Mouse (Mus musculus): ENCODE results near the gene Nmb. TPM values are rescaled to one million over a fixed set of nuclear protein-coding genes. Genes with fewer than 3 reads are reported as not detected.

The Nmb gene
- polyA plus RNA-seq, 1 experiment from 2014 or later = 6.1 TPM

GRCm38 (mm10) chr7:80923165-80923564 lies 18.3 kb upstream of the Nmb start:
- Histone ChIP-seq H3K9me3 (no peaks in the 10 kb centered on the region), H3K27me3 (no peaks in the 10 kb centered on the region), H3K4me1 (no peaks in the 10 kb centered on the region), H3K4me3 (no peak overlapping the region), H3K36me3 (peaks cover 60% of the 10 kb centered on the region), H3K27ac (no peak overlapping the region), H3K9ac (no peak overlapping the region), H3K4me2 (replicated peaks) (no peak overlapping the region)
- WGBS = 90% methylated on average over 2 of the region's 2 CpGs
- no peak for ATAC-seq (ENCODE audit: insufficient number of reproducible peaks, insufficient read depth, low FRiP score, low TSS enrichment)

GRCm38 (mm10) chr7:80919647-80920008 lies 14.8 kb upstream of the Nmb start:
- Histone ChIP-seq H3K27me3 (no peaks in the 10 kb centered on the region), H3K27ac (no peak overlapping the region), H3K9ac (no peak overlapping the region), H3K4me1 (no peaks in the 10 kb centered on the region), H3K4me3 (no peak overlapping the region), H3K36me3 (peaks cover 67% of the 10 kb centered on the region), H3K4me2 (replicated peaks) (no peak overlapping the region), H3K9me3 (no peaks in the 10 kb centered on the region)
- 86% methylated on average over 5 of the region's 5 CpGs for WGBS
- no peak for ATAC-seq (ENCODE audit: insufficient number of reproducible peaks, insufficient read depth, low FRiP score, low TSS enrichment)

- H3K4me1 ChIP-seq = no peaks in the 10 kb centered on the region
- no peaks in the 10 kb centered on the region for H3K9me3 ChIP-seq
- H3K4me3 ChIP-seq = no peak overlapping the region
- H3K4me2 ChIP-seq (replicated peaks) = no peak overlapping the region
- H3K36me3 ChIP-seq = peaks cover 67% of the 10 kb centered on the region
- H3K9ac ChIP-seq = no peak overlapping the region
- 83% methylated on average over 8 of the region's 8 CpGs for WGBS
- no peaks in the 10 kb centered on the region for H3K27me3 ChIP-seq
- H3K27ac ChIP-seq = no peak overlapping the region
- no peak for ATAC-seq (ENCODE audit: insufficient number of reproducible peaks, insufficient read depth, low FRiP score, low TSS enrichment)
Observed at GRCm38 (mm10) chr7:80918982-80919646, 14.2 kb upstream of the Nmb start.

GRCm38 (mm10) chr7:80917916-80918465 lies 13.1 kb upstream of the Nmb start:
- 88% methylated on average over 4 of the region's 4 CpGs for WGBS
- Histone ChIP-seq H3K9me3 (no peaks in the 10 kb centered on the region), H3K4me3 (no peak overlapping the region), H3K4me2 (replicated peaks) (no peak overlapping the region), H3K36me3 (peaks cover 77% of the 10 kb centered on the region), H3K27me3 (no peaks in the 10 kb centered on the region), H3K27ac (no peak overlapping the region), H3K4me1 (no peaks in the 10 kb centered on the region), H3K9ac (no peak overlapping the region)
- ATAC-seq (ENCODE audit: insufficient number of reproducible peaks, insufficient read depth, low FRiP score, low TSS enrichment) = no peak

GRCm38 (mm10) chr7:80912496-80912895 lies 7.6 kb upstream of the Nmb start:
- H3K9ac ChIP-seq = no peak overlapping the region
- H3K27ac ChIP-seq = no peak overlapping the region
- ATAC-seq (ENCODE audit: insufficient number of reproducible peaks, insufficient read depth, low FRiP score, low TSS enrichment) = no peak
- no peaks in the 10 kb centered on the region for H3K27me3 ChIP-seq
- 79% methylated on average over 8 of the region's 8 CpGs for WGBS
- no peak overlapping the region for H3K4me3 ChIP-seq
- H3K4me1 ChIP-seq = no peaks in the 10 kb centered on the region
- no peaks in the 10 kb centered on the region for H3K9me3 ChIP-seq
- peaks cover 67% of the 10 kb centered on the region for H3K36me3 ChIP-seq
- no peak overlapping the region for H3K4me2 ChIP-seq (replicated peaks)

GRCm38 (mm10) chr7:80911053-80911452 lies 6.2 kb upstream of the Nmb start:
- Histone ChIP-seq H3K9me3 (no peaks in the 10 kb centered on the region), H3K9ac (no peak overlapping the region), H3K4me3 (no peak overlapping the region), H3K27ac (no peak overlapping the region), H3K27me3 (no peaks in the 10 kb centered on the region), H3K4me2 (replicated peaks) (no peak overlapping the region), H3K36me3 (peaks cover 63% of the 10 kb centered on the region), H3K4me1 (no peaks in the 10 kb centered on the region)
- no peak for ATAC-seq (ENCODE audit: insufficient number of reproducible peaks, insufficient read depth, low FRiP score, low TSS enrichment)
- WGBS = 77% methylated on average over 7 of the region's 7 CpGs

- peak overlapping the region; percentile 65 for H3K9ac ChIP-seq
- H3K27me3 ChIP-seq = no peaks in the 10 kb centered on the region
- no peak overlapping the region for H3K4me3 ChIP-seq
- no peak for ATAC-seq (ENCODE audit: insufficient number of reproducible peaks, insufficient read depth, low FRiP score, low TSS enrichment)
- H3K4me2 ChIP-seq (replicated peaks) = peak overlapping the region; percentile 94
- 80% methylated on average over 11 of the region's 11 CpGs for WGBS
- no peaks in the 10 kb centered on the region for H3K9me3 ChIP-seq
- H3K4me1 ChIP-seq = peaks cover 24% of the 10 kb centered on the region
- no peak overlapping the region for H3K27ac ChIP-seq
- peaks cover 12% of the 10 kb centered on the region for H3K36me3 ChIP-seq
Observed at GRCm38 (mm10) chr7:80903625-80904422, 1.1 kb downstream of the Nmb start.

- peak overlapping the region; percentile 72 for H3K9ac ChIP-seq
- ATAC-seq (ENCODE audit: insufficient number of reproducible peaks, insufficient read depth, low FRiP score, low TSS enrichment) = no peak
- H3K36me3 ChIP-seq = peaks cover 24% of the 10 kb centered on the region
- H3K27ac ChIP-seq = peak overlapping the region; percentile 68
- no peaks in the 10 kb centered on the region for H3K9me3 ChIP-seq
- H3K4me2 ChIP-seq (replicated peaks) = peak overlapping the region; percentile 84
- 34% methylated on average over 15 of the region's 15 CpGs for whole genome bisulfite sequencing
- peaks cover 24% of the 10 kb centered on the region for H3K4me1 ChIP-seq
- peak overlapping the region; percentile 76 for H3K4me3 ChIP-seq
- H3K27me3 ChIP-seq = no peaks in the 10 kb centered on the region
Observed at GRCm38 (mm10) chr7:80901541-80902274, 3.2 kb downstream of the Nmb start.

GRCm38 (mm10) chr7:80900944-80901501 lies 3.9 kb downstream of the Nmb start, which contains the start of gene Wdr73:
TSS of gene Wdr73 (minus strand) at chr7:80901269.
- Histone ChIP-seq H3K9me3 (no peaks in the 10 kb centered on the region), H3K27ac (peak within 1 kb of the TSS; percentile 68), H3K9ac (peak within 1 kb of the TSS; percentile 72), H3K4me1 (peaks cover 24% of the 10 kb centered on the region), H3K4me2 (replicated peaks) (peak within 1 kb of the TSS; percentile 84), H3K27me3 (no peaks in the 10 kb centered on the region), H3K36me3 (peaks cover 29% of the 10 kb centered on the region), H3K4me3 (peak within 1 kb of the TSS; percentile 76)
- peak; percentile 88 for ATAC-seq (ENCODE audit: insufficient number of reproducible peaks, insufficient read depth, low FRiP score, low TSS enrichment)
- WGBS = 0% methylated on average over 36 of the region's 36 CpGs

GRCm38 (mm10) chr7:80897721-80898120 lies 7.2 kb downstream of the Nmb start:
- H3K27me3 ChIP-seq = no peaks in the 10 kb centered on the region
- no peaks in the 10 kb centered on the region for H3K9me3 ChIP-seq
- H3K9ac ChIP-seq = no peak overlapping the region
- H3K4me1 ChIP-seq = peaks cover 13% of the 10 kb centered on the region
- no peak overlapping the region for H3K4me2 ChIP-seq (replicated peaks)
- H3K4me3 ChIP-seq = no peak overlapping the region
- WGBS = 83% methylated on average over 4 of the region's 4 CpGs
- H3K27ac ChIP-seq = no peak overlapping the region
- peaks cover 49% of the 10 kb centered on the region for H3K36me3 ChIP-seq
- ATAC-seq (ENCODE audit: insufficient number of reproducible peaks, insufficient read depth, low FRiP score, low TSS enrichment) = no peak

- WGBS = 93% methylated on average over 7 of the region's 7 CpGs
- no peaks in the 10 kb centered on the region for H3K27me3 ChIP-seq
- no peak for ATAC-seq (ENCODE audit: insufficient number of reproducible peaks, insufficient read depth, low FRiP score, low TSS enrichment)
- H3K4me1 ChIP-seq = peaks cover 13% of the 10 kb centered on the region
- H3K9me3 ChIP-seq = no peaks in the 10 kb centered on the region
- H3K27ac ChIP-seq = no peak overlapping the region
- no peak overlapping the region for H3K9ac ChIP-seq
- H3K36me3 ChIP-seq = peaks cover 55% of the 10 kb centered on the region
- no peak overlapping the region for H3K4me3 ChIP-seq
- H3K4me2 ChIP-seq (replicated peaks) = no peak overlapping the region
Observed at GRCm38 (mm10) chr7:80897134-80897533, 7.7 kb downstream of the Nmb start.

All from embryonic facial prominence, embryonic 12.5 days (tissue).